Mouse (Mus musculus) forebrain, embryonic 10.5 days (tissue): Measurements from ENCODE around the gene Sccpdh. TPM values are rescaled to one million over a fixed set of nuclear protein-coding genes. Genes with fewer than 3 reads are reported as not detected.
"Not testable (repeated sequence)": the region's sequence is repeated elsewhere in the genome, so short reads cannot be mapped to it uniquely, and the experiment has no call there.

Experiments
- DNase-seq: peaks from one replicate; pipeline ENCODE4 v3.0.0-alpha.2; 2017; ENCODE audit warnings: low spot score; ENCODE audit errors: extremely low spot score
- H3K27ac ChIP-seq: fragments of 300-500 bp; sonication (generic); 2 replicates; pipeline ENCODE4 v1.5.1; 2016; ENCODE audit warnings: mild to moderate bottlenecking
- H3K27me3 ChIP-seq: fragments of 300-500 bp; sonication (generic); 2 replicates; pipeline ENCODE4 v1.6.1; 2016; ENCODE audit warnings: mild to moderate bottlenecking; ENCODE audit not compliant: poor library complexity, severe bottlenecking
- H3K36me3 ChIP-seq: fragments of 300-500 bp; sonication (generic); replicated peaks from 2 replicates; pipeline ENCODE4 v1.6.1; 2016; ENCODE audit warnings: mild to moderate bottlenecking, moderate library complexity
- H3K4me1 ChIP-seq: fragments of 300-500 bp; sonication (generic); 2 replicates; pipeline ENCODE4 v1.6.1; 2016
- H3K4me3 ChIP-seq: fragments of 300-500 bp; sonication (generic); 2 replicates; pipeline ENCODE4 v1.5.1; 2016; ENCODE audit warnings: mild to moderate bottlenecking, moderate library complexity
- H3K9me3 ChIP-seq: fragments of 300-500 bp; sonication (generic); 2 replicates; pipeline ENCODE4 v1.6.1; 2016; ENCODE audit warnings: mild to moderate bottlenecking, moderate library complexity
- WGBS: fragments of 180-500 bp; shearing (Covaris S2); methylation state at CpG from one replicate; pipeline ENCODE4 v1.1.7; 2016; 5-methylcytosine and 5-hydroxymethylcytosine counted together
- polyA plus RNA-seq: library from polyadenylated mRNA; unstranded; fragments of >200 nt; fragmentation: Nextera tagmentation; extraction: Ambion mirVana; gene quantifications from 2 replicates; pipeline ENCODE4 v1.2.1, GENCODE M21; 2016

Sccpdh gene
- polyA plus RNA-seq, 1 experiment from 2014 or later = 70.1 TPM

DNA sequence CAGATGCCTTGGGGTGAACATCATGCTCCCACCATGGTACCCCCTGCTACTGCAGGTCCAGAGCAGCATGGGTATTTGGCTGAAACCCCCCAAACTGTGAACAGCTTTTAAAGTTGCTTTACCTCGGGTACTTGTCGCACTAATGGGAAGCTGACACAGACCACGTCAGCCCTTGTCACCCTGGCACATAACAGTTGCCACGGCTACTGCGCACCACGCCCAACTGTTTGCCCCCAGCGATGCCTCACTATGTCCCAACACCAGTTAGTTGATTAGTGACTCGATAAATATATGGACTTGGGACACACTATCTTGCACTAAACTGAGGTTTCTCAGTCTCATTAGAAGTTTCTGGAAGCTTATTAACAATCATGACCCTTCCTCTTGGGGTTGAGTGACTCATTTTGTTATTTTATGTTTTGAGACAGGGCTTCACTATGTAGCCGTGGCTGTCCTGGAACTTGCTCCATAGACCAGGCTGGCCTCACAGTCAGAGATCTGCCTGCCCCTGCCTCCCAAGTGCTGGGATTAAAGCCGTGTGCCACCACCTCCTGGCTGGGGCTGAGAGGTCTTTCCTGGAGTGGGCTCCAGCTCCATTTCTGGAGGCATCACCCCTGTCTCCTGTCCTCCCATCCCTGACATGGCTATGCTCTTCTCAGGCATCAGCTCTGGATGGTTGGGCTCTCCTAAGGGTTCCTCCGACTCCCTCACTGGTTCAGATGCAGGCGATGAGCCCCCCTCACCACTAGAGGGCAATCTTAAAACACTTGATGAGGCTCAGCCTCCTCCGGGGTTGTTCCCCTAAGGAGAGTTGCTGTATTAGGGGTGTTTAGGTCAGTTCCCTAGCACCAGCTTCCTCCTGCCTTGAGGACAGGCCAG lies 22.7 kb upstream of the Sccpdh start:
- peak; percentile 76 for DNase-seq
- no peaks in the 10 kb centered on the region for H3K9me3 ChIP-seq
- 66% methylated on average over 13 of the region's 13 CpGs for WGBS
- H3K27ac ChIP-seq = peak overlapping the region; percentile 40; the same call in 1 of the 2 replicates
- H3K36me3 ChIP-seq = no peaks in the 10 kb centered on the region
- no peaks in the 10 kb centered on the region for H3K27me3 ChIP-seq
- peaks cover 7% of the 10 kb centered on the region for H3K4me1 ChIP-seq
- peak overlapping the region; percentile 25 for H3K4me3 ChIP-seq

DNA sequence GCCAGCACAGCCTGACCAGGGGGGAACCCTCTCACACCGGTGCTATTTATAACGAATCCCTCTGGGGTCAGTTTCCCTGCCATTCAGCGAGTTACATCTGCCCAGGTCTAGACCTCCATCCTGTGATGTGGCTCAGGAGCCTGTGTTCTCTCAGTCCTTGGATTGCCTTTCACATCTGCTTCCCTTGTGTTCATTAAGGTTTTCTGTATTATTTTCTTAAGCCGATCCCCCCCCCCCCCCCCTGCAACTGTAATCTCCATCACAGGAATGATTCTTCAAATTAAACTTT lies 22.1 kb upstream of the Sccpdh start:
- DNase-seq = no peak
- H3K27me3 ChIP-seq = no peaks in the 10 kb centered on the region
- H3K9me3 ChIP-seq = no peaks in the 10 kb centered on the region
- H3K4me3 ChIP-seq = peak overlapping the region; percentile 25
- H3K27ac ChIP-seq = peak overlapping the region; percentile 40; the same call in 1 of the 2 replicates
- no peaks in the 10 kb centered on the region for H3K36me3 ChIP-seq
- whole genome bisulfite sequencing = 19% methylated on average over 4 of the region's 4 CpGs
- H3K4me1 ChIP-seq = peaks cover 7% of the 10 kb centered on the region

DNA sequence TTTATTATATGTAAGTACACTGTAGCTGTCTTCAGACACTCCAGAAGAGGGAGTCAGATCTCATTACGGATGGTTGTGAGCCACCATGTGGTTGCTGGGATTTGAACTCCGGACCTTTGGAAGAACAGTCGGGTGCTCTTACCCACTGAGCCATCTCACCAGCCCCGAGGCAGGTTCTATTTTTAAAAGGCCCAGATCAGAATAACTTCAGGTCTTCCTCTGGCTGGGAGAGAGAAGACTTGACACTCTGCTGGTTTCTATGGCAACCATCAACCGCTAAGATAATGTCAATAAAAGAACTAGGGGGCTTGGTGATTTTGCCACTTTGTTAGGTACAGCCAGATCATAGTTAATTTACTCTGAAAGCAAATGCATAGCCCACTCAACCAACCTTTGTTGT lies 19.3 kb upstream of the Sccpdh start:
- not testable (repeated sequence) for H3K27ac ChIP-seq, H3K9me3 ChIP-seq, H3K27me3 ChIP-seq, DNase-seq, H3K4me1 ChIP-seq, H3K4me3 ChIP-seq, H3K36me3 ChIP-seq
- 86% methylated on average over 5 of the region's 5 CpGs for WGBS

DNA sequence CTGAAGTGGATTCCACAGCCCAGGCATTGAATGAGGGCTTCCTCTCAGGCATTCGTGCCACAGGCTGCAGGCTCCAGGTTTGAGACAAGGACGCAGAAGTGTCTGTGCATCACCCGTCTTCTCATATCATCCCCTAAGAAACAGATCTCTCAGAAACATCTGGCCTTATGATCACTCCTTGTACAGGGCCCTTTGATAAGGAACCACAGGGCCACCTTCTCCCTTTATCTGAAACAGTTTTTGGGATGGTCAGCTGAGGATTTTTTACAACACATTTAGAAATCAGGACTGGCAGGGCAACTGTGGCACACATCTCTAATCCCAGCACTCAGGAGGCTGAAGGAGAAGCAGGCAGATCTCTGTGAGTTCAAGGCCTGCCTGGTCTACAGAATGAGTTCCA lies 18.7 kb upstream of the Sccpdh start:
- no peaks in the 10 kb centered on the region for H3K36me3 ChIP-seq
- peaks cover 7% of the 10 kb centered on the region for H3K4me1 ChIP-seq
- WGBS = 85% methylated on average over 3 of the region's 3 CpGs
- DNase-seq = no peak
- no peak overlapping the region for H3K27ac ChIP-seq
- H3K27me3 ChIP-seq = no peaks in the 10 kb centered on the region
- H3K9me3 ChIP-seq = no peaks in the 10 kb centered on the region
- no peak overlapping the region for H3K4me3 ChIP-seq

DNA sequence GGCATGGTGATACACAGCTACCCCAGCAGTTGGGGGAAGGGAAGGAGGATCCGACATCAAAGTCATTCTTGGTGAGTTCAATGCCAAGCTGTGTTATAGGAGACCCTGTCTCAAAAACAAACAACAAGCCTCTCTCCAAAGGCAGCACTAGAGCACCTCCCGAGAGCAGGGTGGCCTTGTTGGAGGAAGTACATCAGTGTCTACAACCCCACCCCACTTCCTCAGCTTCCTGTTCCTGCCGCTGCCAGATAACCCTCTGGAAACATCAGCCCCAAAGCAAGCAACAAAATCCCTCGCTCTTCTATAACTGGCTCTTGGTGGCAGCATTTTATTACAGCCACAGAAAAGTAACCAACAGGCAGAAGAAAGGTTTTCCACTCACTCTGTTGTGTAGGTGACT lies 17.7 kb upstream of the Sccpdh start:
- no peaks in the 10 kb centered on the region for H3K27me3 ChIP-seq
- 82% methylated on average over 4 of the region's 4 CpGs for WGBS
- no peak overlapping the region for H3K4me3 ChIP-seq
- no peaks in the 10 kb centered on the region for H3K36me3 ChIP-seq
- H3K27ac ChIP-seq = no peak overlapping the region
- H3K4me1 ChIP-seq = peaks cover 7% of the 10 kb centered on the region
- no peaks in the 10 kb centered on the region for H3K9me3 ChIP-seq
- no peak for DNase-seq

DNA sequence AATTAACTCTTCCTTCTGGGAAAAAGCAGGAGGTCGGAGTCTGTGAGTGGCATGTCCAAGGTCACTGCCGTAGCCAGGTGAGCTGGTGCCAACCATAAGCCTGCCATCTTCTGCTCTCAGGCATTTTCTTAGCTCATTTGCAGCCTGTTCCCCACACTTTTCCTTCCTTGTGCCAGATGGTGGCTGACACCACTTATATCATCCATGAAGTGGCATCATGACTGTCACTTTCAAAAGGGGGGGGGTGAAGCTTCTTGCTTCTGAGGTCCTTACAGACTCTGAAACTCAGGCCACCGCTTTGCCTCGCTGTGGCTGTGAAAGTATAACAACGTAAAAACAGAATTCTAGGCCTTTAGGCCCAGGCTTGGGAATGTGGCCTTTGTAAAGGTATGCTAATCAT lies 16.8 kb upstream of the Sccpdh start:
- no peaks in the 10 kb centered on the region for H3K36me3 ChIP-seq
- WGBS = 88% methylated on average over 5 of the region's 5 CpGs
- DNase-seq = no peak
- H3K9me3 ChIP-seq = no peaks in the 10 kb centered on the region
- H3K27ac ChIP-seq = no peak overlapping the region
- H3K4me1 ChIP-seq = no peaks in the 10 kb centered on the region; the same call in 1 of the 2 replicates
- no peak overlapping the region for H3K4me3 ChIP-seq
- no peaks in the 10 kb centered on the region for H3K27me3 ChIP-seq

DNA sequence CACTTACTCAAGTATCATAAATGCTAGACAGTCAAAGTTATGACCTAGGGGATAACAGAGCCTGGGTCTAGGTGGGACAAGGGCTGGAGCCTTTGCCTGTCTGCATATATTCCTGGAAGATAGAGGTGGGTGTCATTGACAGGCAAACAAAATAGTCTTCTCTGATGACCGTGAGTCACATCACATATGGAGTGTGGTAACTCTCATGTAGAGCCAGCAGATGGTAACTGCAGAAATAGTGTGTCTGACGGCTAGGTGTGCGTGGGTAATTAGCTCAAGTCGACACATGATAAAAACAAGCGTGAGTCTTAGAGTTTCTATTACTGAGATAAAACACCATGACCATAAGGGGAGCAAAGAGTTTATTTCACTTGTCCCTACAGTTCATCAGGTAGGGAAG lies 4.9 kb upstream of the Sccpdh start:
- Histone ChIP-seq H3K4me1 (peaks cover 24% of the 10 kb centered on the region), H3K36me3 (no peaks in the 10 kb centered on the region), H3K9me3 (no peaks in the 10 kb centered on the region), H3K27ac (no peak overlapping the region), H3K4me3 (no peak overlapping the region), H3K27me3 (no peaks in the 10 kb centered on the region)
- DNase-seq = no peak
- WGBS = 92% methylated on average over 5 of the region's 5 CpGs

DNA sequence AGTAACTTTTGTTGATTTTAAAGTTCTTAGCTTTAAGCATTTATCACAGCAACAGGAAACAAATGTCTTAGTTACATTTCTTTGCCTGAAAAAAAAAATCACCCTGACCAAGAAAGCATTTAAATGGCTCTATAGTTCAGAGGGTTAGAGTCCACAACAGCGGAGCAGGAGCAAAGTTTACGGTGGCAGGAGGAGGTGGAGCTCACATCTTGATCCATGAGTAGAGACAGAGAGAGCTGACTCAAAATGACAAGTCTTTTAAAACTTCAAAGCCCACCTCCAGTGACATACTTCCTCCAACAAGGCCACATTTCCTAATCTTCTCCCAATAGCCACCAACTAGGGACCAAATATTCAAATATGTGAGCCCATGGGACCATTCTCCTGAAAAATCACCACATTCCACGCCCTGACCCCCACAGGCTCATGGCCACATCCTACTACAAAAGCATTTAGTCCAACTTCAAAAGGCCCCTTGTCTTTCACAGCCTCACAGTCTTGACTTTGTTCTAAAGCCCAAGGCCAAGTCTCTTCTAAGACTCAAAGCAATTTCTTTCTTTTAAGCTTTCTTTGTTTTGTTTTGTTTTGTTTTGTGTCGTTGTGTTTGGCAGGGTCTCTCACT lies 3.6 kb upstream of the Sccpdh start:
- WGBS = 70% methylated on average over 4 of the region's 4 CpGs
- Histone ChIP-seq H3K4me3 (no peak overlapping the region), H3K9me3 (no peaks in the 10 kb centered on the region), H3K27me3 (no peaks in the 10 kb centered on the region), H3K27ac (peak overlapping the region; percentile 53; the same call in 1 of the 2 replicates), H3K36me3 (no peaks in the 10 kb centered on the region), H3K4me1 (peaks cover 37% of the 10 kb centered on the region)
- DNase-seq = no peak

DNA sequence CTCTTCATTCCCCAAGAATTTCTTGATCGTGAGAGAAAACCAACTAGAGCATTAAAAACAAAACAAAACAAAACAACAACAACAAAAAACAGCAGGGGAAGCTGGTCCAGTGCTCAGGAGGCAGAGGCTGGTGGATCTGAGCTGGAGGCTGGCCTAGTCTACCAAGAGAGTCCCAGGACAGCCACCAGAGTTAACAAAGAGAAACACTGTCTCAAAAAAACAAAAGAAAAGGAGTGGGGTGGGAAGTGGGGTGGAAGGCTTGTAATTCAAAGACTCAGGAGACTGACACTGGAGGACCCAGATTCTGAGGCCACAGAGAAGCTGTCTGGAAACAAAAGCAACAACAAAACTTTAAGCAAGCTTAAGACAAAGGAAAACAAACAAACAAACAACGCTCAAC lies 1.0 kb upstream of the Sccpdh start:
- Histone ChIP-seq H3K27me3 (no peaks in the 10 kb centered on the region), H3K4me3 (peak overlapping the region; percentile 93; the same call in 1 of the 2 replicates), H3K4me1 (peaks cover 45% of the 10 kb centered on the region), H3K36me3 (peaks cover 10% of the 10 kb centered on the region), H3K9me3 (no peaks in the 10 kb centered on the region), H3K27ac (no peak overlapping the region)
- no peak for DNase-seq
- WGBS = 62% methylated on average over 2 of the region's 2 CpGs

DNA sequence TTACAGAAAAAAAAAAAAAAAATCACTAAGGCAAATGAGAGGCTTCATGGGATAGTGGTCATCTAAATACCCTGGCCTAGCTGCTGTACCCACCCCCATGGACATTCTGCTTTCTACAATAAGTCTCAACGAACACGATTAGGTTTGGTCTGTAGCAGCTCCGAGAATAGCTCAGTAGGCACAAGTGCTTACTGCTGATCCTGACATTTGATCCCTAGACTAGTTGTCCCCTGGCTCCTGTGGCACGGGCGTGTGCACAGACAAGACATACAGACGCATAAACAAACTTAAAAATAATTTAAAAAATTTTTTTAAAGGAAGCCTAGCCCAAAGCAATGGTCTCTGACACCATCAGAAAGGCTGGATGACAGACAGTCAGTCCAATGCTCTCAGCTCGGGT lies 560 bp upstream of the Sccpdh start:
- H3K4me1 ChIP-seq = peaks cover 45% of the 10 kb centered on the region
- no peak for DNase-seq
- peaks cover 14% of the 10 kb centered on the region for H3K36me3 ChIP-seq
- peak overlapping the region; percentile 93 for H3K4me3 ChIP-seq
- peak overlapping the region; percentile 94 for H3K27ac ChIP-seq
- no peaks in the 10 kb centered on the region for H3K9me3 ChIP-seq
- H3K27me3 ChIP-seq = no peaks in the 10 kb centered on the region
- WGBS = 1% methylated on average over 7 of the region's 7 CpGs

DNA sequence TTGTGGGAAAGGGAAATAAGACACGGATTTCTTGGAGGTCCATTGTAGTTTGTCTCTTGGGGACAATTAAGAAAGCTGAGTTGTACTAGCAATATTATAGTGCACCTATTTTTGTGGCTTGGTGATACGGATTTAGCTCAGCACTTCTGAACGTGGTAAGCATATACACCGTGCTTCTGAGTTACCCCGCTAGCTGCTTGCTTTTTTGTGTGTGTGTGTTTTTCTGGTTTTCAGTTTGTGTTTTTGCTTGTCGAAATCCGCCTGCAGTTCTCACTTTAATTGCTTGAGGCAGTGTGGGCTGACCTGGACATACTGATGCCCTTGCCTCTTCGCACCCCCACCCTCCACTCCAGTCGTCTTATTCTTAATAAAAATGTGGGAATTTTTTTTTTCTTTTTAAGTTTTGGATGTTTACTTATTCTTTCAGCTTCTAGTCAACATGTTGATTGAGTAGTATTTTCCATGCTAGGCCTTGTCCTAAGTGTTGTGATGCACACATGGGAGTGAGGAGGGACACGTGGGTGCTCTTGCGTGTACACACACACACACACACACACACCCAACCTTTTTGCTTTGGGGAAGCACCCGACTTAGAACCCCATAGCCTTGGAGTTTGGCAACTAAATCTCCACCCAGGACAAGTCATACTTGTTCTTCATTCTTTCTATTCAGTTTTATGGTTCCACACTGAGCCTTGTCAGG lies 977 bp downstream of the Sccpdh start:
- peaks cover 29% of the 10 kb centered on the region for H3K36me3 ChIP-seq
- WGBS = 29% methylated on average over 12 of the region's 12 CpGs
- H3K4me1 ChIP-seq = peaks cover 45% of the 10 kb centered on the region
- peak overlapping the region; percentile 93 for H3K4me3 ChIP-seq
- peak; percentile 17 for DNase-seq
- H3K9me3 ChIP-seq = no peaks in the 10 kb centered on the region
- H3K27ac ChIP-seq = peak overlapping the region; percentile 94
- no peaks in the 10 kb centered on the region for H3K27me3 ChIP-seq

DNA sequence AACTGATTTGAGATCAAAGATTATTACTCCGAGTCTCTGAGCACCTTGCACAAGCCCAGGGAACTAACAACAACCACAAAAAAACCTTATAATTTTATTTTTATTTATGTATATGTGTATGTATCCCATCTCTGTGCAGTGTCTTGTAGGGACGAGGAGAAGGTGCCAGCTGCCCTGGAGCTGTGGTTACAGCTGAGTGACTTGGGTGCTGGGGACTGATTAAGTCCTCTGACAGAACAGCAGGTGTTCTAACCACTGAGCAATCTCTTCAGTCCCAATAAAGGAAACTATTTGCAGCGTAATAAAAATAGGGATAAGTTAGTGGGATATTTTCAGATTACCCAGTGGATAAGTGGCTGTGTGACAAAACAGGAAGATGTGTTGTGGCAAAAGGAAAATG lies 6.3 kb downstream of the Sccpdh start:
- H3K27me3 ChIP-seq = no peaks in the 10 kb centered on the region
- H3K9me3 ChIP-seq = no peaks in the 10 kb centered on the region
- peaks cover 80% of the 10 kb centered on the region for H3K36me3 ChIP-seq
- DNase-seq = no peak
- 87% methylated on average over 3 of the region's 3 CpGs for WGBS
- H3K4me3 ChIP-seq = no peak overlapping the region
- peaks cover 8% of the 10 kb centered on the region for H3K4me1 ChIP-seq
- H3K27ac ChIP-seq = no peak overlapping the region

DNA sequence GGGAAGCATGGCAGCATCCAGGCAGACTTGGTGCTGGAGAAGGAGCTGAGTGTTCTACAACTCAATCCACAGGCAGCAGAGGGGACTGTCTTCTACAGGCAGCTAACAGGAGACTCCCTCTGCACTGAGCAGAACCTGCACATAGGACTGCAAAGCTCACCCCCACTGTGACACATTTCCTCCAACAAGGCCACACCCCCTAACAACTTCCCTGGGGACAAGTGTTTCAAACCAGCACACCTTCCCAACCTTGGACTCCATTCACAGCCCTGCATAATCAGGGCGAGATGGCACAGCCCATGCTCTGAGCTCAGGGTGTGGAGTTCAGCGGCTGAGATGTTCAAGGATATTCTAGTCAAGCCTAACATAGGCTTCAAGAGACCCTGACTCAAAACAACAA lies 9.0 kb downstream of the Sccpdh start:
- Histone ChIP-seq H3K9me3 (no peaks in the 10 kb centered on the region), H3K36me3 (peaks cover 96% of the 10 kb centered on the region), H3K27me3 (no peaks in the 10 kb centered on the region), H3K4me1 (no peaks in the 10 kb centered on the region), H3K4me3 (no peak overlapping the region), H3K27ac (no peak overlapping the region)
- no peak for DNase-seq
- 94% methylated on average over 2 of the region's 2 CpGs for WGBS
